Mouse (Mus musculus) stomach, postnatal 0 days (tissue): ENCODE data around the gene Cyp4f14. TPM values are rescaled to one million over a fixed set of nuclear protein-coding genes. Genes with fewer than 3 reads are reported as not detected.

Experiments used
- ATAC-seq: fragments of 200-750 bp; cut with Nextera tagmentation; 2 replicates; pipeline ENCODE4 v1.8.0; 2017; ENCODE audit not compliant: low FRiP score, low TSS enrichment
- DNase-seq: peaks from one replicate; pipeline ENCODE4 v3.0.0-alpha.2; 2016; ENCODE audit warnings: low spot score
- H3K27ac ChIP-seq: fragments of 300-500 bp; sonication (generic); replicated peaks from 2 replicates; pipeline ENCODE4 v1.5.1; 2014; ENCODE audit warnings: mild to moderate bottlenecking, control low read depth
- H3K27me3 ChIP-seq: fragments of 300-500 bp; sonication (generic); 2 replicates; pipeline ENCODE4 v1.6.1; 2014; ENCODE audit warnings: low read length; ENCODE audit not compliant: control insufficient read depth, insufficient read depth
- H3K36me3 ChIP-seq: fragments of 300-500 bp; sonication (generic); 2 replicates; pipeline ENCODE4 v1.6.1; 2014; ENCODE audit warnings: low read length, mixed read lengths; ENCODE audit not compliant: control insufficient read depth, insufficient read depth
- H3K4me1 ChIP-seq: fragments of 300-500 bp; sonication (generic); replicated peaks from 2 replicates; pipeline ENCODE4 v1.6.1; 2014; ENCODE audit warnings: antibody characterized with exemption; ENCODE audit not compliant: control insufficient read depth, insufficient read depth
- H3K4me2 ChIP-seq: fragments of 300-500 bp; sonication (generic); replicated peaks from 2 replicates; pipeline ENCODE4 v1.6.1; 2014; ENCODE audit warnings: low read depth, mild to moderate bottlenecking, control low read depth, moderate library complexity
- H3K4me3 ChIP-seq: fragments of 300-500 bp; sonication (generic); 2 replicates; pipeline ENCODE4 v1.5.1; 2014; ENCODE audit warnings: low read depth, low read length, control low read depth
- H3K9ac ChIP-seq: fragments of 300-500 bp; sonication (generic); 2 replicates; pipeline ENCODE4 v1.6.1; 2014; ENCODE audit warnings: mild to moderate bottlenecking, low read length, control low read depth, mixed read lengths
- H3K9me3 ChIP-seq: fragments of 300-500 bp; sonication (generic); 2 replicates; pipeline ENCODE4 v1.6.1; 2016; ENCODE audit warnings: low read length; ENCODE audit not compliant: control insufficient read depth
- CTCF ChIP-seq: IDR thresholded peaks from 2 replicates; pipeline ENCODE4 v1.5.1; 2016; ENCODE audit warnings: antibody characterized with exemption, low read depth, mild to moderate bottlenecking, moderate library complexity
- EP300 ChIP-seq: optimal IDR thresholded peaks from 2 replicates; pipeline ENCODE3; 2016; ENCODE audit warnings: antibody characterized with exemption
- WGBS: fragments of 180-500 bp; shearing (Covaris S2); extraction: QIAGEN DNeasy Blood & Tissue Kit; methylation state at CpG from one replicate; pipeline ENCODE4 v1.1.7; 2014; 5-methylcytosine and 5-hydroxymethylcytosine counted together
- polyA plus RNA-seq: library from polyadenylated mRNA; unstranded; fragments of >200 nt; fragmentation: Nextera tagmentation; extraction: Ambion mirVana; gene quantifications from 2 replicates; pipeline ENCODE4 v1.2.1, GENCODE M21; 2015

The Cyp4f14 gene
- polyA plus RNA-seq, 1 experiment from 2014 or later = not detected

GRCm38 (mm10) chr17:32924658-32925312 lies 7.6 kb upstream of the Cyp4f14 start:
- H3K27ac ChIP-seq = peak overlapping the region; percentile 78
- H3K4me3 ChIP-seq = peak overlapping the region; percentile 51
- no peaks in the 10 kb centered on the region for H3K36me3 ChIP-seq
- no peaks in the 10 kb centered on the region for H3K27me3 ChIP-seq
- H3K4me2 ChIP-seq = peak overlapping the region; percentile 83
- peak; percentile 93 for DNase-seq
- H3K4me1 ChIP-seq = no peaks in the 10 kb centered on the region
- H3K9ac ChIP-seq = peak overlapping the region; percentile 74
- no peaks in the 10 kb centered on the region for H3K9me3 ChIP-seq
- WGBS = 14% methylated on average over 32 of the region's 32 CpGs
- peak; percentile 97 for ATAC-seq
- TF ChIP-seq CTCF (peak; percentile 23; the same call in 1 of the 2 replicates), EP300 (no peak)

- Histone ChIP-seq H3K9me3 (no peaks in the 10 kb centered on the region), H3K27me3 (no peaks in the 10 kb centered on the region), H3K27ac (no peak overlapping the region), H3K4me2 (no peak overlapping the region), H3K4me1 (no peaks in the 10 kb centered on the region), H3K36me3 (no peaks in the 10 kb centered on the region), H3K9ac (no peak overlapping the region), H3K4me3 (no peak overlapping the region)
- ATAC-seq = no peak
- 95% methylated on average over 1 of the region's 1 CpGs for WGBS
- DNase-seq = no peak
- no peak for TF ChIP-seq EP300
- no peak for TF ChIP-seq CTCF
Observed at GRCm38 (mm10) chr17:32923681-32924080, 6.5 kb upstream of the Cyp4f14 start.

DNA sequence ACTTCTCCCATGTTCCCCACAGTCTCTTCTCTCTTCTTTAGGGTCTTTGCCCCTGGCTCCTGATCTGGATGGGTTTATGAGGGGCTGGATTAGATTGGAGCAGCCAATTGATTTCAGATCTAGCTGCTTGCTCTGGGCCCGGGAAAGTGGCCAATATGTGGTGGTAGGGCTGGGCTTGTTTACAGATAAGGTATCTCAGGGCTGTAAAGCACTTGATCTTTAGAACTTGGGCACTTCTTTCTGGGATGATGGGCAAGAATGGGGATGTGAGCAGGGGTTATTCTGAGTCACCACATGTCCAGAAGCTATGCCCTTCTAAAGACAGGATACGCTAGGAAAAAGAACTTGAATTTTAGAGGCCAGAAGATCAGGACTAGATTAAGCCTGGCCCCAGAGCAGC lies 2.0 kb upstream of the Cyp4f14 start:
- 66% methylated on average over 2 of the region's 2 CpGs for WGBS
- no peak for DNase-seq
- no peak for ATAC-seq
- H3K4me2 ChIP-seq = no peak overlapping the region
- no peak overlapping the region for H3K27ac ChIP-seq
- TF ChIP-seq EP300 = no peak
- no peak for TF ChIP-seq CTCF
- H3K9me3 ChIP-seq = no peaks in the 10 kb centered on the region
- H3K4me3 ChIP-seq = no peak overlapping the region
- no peaks in the 10 kb centered on the region for H3K4me1 ChIP-seq
- H3K27me3 ChIP-seq = no peaks in the 10 kb centered on the region
- H3K36me3 ChIP-seq = no peaks in the 10 kb centered on the region
- no peak overlapping the region for H3K9ac ChIP-seq

DNA sequence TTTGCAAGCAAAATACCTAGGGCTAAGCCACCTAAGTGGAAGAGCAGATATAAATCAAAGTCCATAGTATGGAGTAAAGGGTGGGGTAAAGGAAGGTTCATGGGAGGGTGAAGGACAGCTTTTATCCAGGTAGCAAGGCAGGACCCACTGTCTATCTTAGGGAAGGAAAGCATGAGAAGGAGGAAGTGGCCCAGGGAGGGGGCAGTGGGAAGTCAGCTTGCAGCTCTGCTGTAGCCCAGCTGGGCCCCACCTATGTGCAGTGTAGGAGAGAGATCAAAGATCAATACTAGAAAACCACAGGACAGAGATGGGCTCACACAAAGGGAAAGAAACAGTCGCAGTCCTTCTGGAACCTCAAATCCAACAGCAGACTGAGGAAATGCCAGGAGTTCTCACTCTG lies 1.1 kb downstream of the Cyp4f14 start:
- peak; percentile 49; the same call in 1 of the 2 replicates for ATAC-seq
- Histone ChIP-seq H3K4me1 (no peaks in the 10 kb centered on the region), H3K9me3 (no peaks in the 10 kb centered on the region), H3K36me3 (no peaks in the 10 kb centered on the region), H3K27me3 (no peaks in the 10 kb centered on the region), H3K27ac (no peak overlapping the region), H3K9ac (no peak overlapping the region), H3K4me2 (no peak overlapping the region), H3K4me3 (no peak overlapping the region)
- whole genome bisulfite sequencing = 70% methylated on average over 1 of the region's 1 CpGs
- no peak for DNase-seq
- no peak for TF ChIP-seq CTCF
- TF ChIP-seq EP300 = no peak

- Histone ChIP-seq H3K4me3 (no peak overlapping the region), H3K27me3 (no peaks in the 10 kb centered on the region), H3K9me3 (no peaks in the 10 kb centered on the region), H3K27ac (no peak overlapping the region), H3K36me3 (no peaks in the 10 kb centered on the region), H3K4me1 (no peaks in the 10 kb centered on the region), H3K4me2 (no peak overlapping the region), H3K9ac (no peak overlapping the region)
- DNase-seq (no peak), ATAC-seq (no peak)
- 75% methylated on average over 10 of the region's 10 CpGs for WGBS
- TF ChIP-seq CTCF (no peak), EP300 (no peak)
Observed at GRCm38 (mm10) chr17:32906172-32906571, 11.0 kb downstream of the Cyp4f14 start.

- TF ChIP-seq CTCF (peak; percentile 78), EP300 (no peak)
- no peak overlapping the region for H3K9ac ChIP-seq
- H3K4me1 ChIP-seq = no peaks in the 10 kb centered on the region
- no peaks in the 10 kb centered on the region for H3K27me3 ChIP-seq
- ATAC-seq = peak; percentile 47
- no peaks in the 10 kb centered on the region for H3K36me3 ChIP-seq
- H3K4me3 ChIP-seq = no peak overlapping the region
- DNase-seq = peak; percentile 63
- peak overlapping the region; percentile 27; the same call in 1 of the 2 replicates for H3K4me2 ChIP-seq
- H3K9me3 ChIP-seq = no peaks in the 10 kb centered on the region
- 16% methylated on average over 19 of the region's 19 CpGs for WGBS
- no peak overlapping the region for H3K27ac ChIP-seq
Observed at GRCm38 (mm10) chr17:32905239-32905638, 11.9 kb downstream of the Cyp4f14 start.
